Mouse (Mus musculus): ENCODE results near the gene Snap47. TPM values are rescaled to one million over a fixed set of nuclear protein-coding genes. Genes with fewer than 3 reads are reported as not detected.

The Snap47 gene
- total RNA-seq, 4 experiments from 2014 or later = 22.8 to 26.9 (median 26.3) TPM

- no peak for DNase-seq (ENCODE audit: low spot score in 2 of 2)
Measured at GRCm38 (mm10) chr11:59423010-59423588, 27.9 kb downstream of the Snap47 start.

DNA sequence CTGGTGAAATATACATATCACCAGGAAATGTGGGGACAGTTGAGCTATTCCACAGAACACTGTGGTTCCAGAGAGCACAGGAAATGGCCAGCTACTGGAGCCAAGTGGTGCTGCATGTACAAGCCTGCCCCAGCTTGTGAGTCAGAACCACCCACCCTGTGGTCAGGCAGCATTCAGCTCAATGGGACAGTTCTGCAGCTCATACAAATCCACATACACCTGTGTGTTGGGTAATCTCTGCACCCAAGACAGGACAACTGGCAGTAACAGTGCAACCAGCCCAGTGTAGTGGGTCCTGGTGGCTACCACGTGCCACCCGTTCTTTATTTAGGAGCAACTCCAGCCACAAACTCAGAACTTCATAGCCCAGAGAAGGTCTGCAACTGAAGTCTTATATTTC is 29.0 kb downstream of the Snap47 start:
- DNase-seq (ENCODE audit: low spot score in 2 of 2) = no peak

DNA sequence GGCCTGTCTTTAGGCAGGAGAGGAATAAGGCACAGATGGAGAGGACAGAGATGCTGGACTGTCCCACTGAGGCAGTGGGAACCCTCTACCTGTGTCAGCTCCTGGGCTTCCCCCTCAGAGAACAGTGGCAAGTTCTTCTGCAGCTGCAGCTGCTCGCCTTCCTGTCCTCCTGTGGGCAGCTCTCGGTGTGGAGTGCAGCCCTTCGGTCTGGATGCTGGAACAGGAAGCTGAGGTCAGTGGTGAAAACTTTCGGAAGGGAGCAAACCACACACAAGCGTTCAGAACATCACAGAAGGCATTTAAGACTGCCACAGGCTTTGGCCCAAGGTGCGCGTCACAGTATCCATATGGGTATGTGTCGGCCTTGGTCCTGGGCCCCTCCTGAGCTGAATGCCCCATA is 29.6 kb downstream of the Snap47 start:
- no peak for DNase-seq (ENCODE audit: low spot score in 2 of 2)

DNA sequence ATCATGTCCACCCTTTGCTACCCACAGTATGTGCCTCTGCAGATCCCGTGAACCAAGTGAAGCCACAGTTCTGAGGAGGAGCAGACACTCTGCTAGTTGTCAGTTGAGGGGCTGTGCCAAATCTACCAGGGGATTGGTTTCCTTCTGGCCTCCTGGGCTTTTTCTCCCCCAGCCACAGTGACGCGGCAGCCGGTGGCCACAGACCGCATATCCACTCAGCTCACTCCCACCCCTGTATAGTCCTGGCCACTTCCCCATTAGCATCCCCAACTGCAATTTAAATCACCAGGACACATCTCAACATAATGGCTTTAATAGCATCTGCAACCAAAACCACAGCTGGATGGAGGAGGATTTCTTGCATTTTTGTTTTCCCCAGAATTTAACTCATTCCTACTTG is 32.3 kb downstream of the Snap47 start:
- no peak for DNase-seq (ENCODE audit: low spot score in 2 of 2)

GRCm38 (mm10) chr11:59412999-59413863 is 37.8 kb downstream of the Snap47 start:
- DNase-seq (ENCODE audit: low spot score in 2 of 2) = no peak

- no peak for DNase-seq (ENCODE audit: low spot score in 2 of 2)
Measured at GRCm38 (mm10) chr11:59412058-59412457, 38.9 kb downstream of the Snap47 start.

DNA sequence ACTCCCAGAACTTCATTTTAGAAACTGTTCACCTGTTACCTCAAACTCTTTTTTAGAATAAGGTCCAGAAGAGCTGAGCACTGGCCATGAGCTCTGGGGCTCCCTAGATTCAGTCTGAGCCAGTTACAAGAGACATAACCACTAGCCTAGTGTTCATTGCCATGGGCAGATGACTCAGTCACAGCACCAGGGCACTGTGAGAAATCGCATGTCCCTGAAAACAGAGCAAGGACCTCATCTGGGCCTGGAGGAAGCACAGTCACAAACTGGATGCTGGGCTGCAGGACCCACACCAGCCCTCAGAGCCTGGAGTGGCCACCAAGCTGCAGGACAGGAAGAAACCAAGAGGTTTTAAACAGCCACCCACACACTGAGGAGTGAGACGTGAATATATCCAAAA is 40.1 kb downstream of the Snap47 start:
- no peak for DNase-seq (ENCODE audit: low spot score in 2 of 2)

- no peak for DNase-seq (ENCODE audit: low spot score in 2 of 2)
Measured at GRCm38 (mm10) chr11:59405761-59406160, 45.2 kb downstream of the Snap47 start.

- no peak for DNase-seq (ENCODE audit: low spot score in 2 of 2)
Measured at GRCm38 (mm10) chr11:59400876-59401275, 50.1 kb downstream of the Snap47 start.

DNA sequence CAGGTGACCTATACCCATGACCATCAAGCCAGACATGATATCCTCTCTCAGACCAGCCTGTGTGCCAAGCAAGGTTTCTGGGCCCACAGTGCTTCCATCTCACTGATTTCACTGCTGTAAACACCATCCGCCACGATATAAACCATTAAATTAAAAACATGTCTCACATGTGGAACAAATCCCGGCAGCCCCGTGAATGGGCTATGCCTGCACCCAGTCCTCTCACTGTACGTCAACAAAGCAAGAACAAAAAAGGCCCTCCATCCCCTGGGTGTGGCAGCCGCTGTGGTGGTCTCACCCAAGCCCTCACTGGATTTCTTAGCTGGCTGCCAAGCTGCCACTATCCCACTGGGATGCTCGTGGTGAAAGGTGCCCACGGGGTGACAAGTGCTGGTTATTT is 51.2 kb downstream of the Snap47 start:
- no peak for DNase-seq (ENCODE audit: low spot score in 2 of 2)

GRCm38 (mm10) chr11:59397536-59398371 is 53.2 kb downstream of the Snap47 start:
- DNase-seq (ENCODE audit: low spot score in 2 of 2) = no peak

- DNase-seq (ENCODE audit: low spot score in 2 of 2) = no peak
Measured at GRCm38 (mm10) chr11:59394451-59394850, 56.5 kb downstream of the Snap47 start.

GRCm38 (mm10) chr11:59393591-59393990 is 57.4 kb downstream of the Snap47 start:
- DNase-seq (ENCODE audit: low spot score in 2 of 2) = no peak

- no peak for DNase-seq (ENCODE audit: low spot score in 2 of 2)
Measured at GRCm38 (mm10) chr11:59392300-59392699, 58.7 kb downstream of the Snap47 start.

GRCm38 (mm10) chr11:59390470-59390869 is 60.5 kb downstream of the Snap47 start:
- DNase-seq (ENCODE audit: low spot score in 2 of 2) = no peak

DNA sequence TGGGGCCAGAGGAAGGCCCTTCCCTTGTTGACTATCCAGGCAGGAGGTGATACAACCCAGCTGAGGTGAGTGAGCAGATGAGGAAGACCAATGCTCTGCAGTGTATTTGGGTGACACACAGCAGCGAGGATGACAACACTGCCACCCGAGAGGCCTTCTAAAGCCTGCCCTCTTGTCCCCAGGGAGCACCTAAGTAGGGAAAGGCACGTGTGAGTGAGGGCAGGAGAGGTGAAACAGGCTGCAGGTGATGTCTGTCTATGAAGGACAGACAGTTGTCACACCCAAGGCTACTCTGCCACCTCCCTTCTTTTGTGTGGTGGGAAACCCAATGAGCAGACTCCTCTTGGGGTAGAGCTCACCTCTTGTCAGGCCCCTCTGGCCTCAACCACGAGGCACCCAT is 61.4 kb downstream of the Snap47 start:
- no peak for DNase-seq (ENCODE audit: low spot score in 2 of 2)

DNA sequence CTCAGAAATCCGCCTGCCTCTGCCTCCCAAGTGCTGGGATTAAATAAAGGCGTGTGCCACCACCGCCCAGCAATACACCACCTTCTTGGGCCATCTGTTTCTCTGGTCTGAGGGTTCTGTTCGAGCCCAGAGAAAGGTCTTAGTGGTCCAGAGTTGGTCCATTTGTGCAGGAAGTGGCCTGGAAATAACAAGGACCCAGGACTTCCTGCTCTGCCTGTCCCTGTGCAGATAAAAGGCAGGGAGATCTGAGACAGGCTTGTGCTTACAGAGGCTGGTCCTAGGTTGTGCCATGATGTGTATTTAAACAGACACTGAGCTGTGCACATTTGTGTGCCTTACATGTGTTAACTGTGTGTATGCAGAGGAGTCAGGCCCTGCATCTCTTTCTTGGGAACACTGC is 62.2 kb downstream of the Snap47 start:
- DNase-seq (ENCODE audit: low spot score in 2 of 2) = no peak

GRCm38 (mm10) chr11:59387471-59387870 is 63.5 kb downstream of the Snap47 start:
- DNase-seq (ENCODE audit: low spot score in 2 of 2) = no peak

DNA sequence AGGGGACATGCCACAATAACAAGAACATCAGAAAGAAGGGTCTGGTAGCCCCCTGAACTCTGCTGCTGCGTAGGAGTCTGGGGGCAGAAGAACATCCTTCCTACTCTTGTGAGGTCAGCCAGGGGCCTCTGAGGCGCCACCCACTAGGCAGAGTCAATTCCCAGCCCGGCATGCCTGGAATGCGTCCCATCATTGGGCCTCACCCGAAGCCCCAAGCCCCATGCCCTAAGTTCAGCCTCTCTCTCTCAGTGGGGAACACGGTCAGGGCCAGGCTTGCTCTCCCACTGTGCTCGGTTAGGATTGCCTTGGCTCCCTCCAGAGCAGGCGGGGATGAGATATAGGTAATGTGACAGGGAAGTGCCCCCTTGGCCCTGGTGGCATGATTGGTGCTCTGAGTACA is 65.9 kb downstream of the Snap47 start:
- no peak for DNase-seq (ENCODE audit: low spot score in 2 of 2)

- peak in 1 of 2 experiments; percentile 47 for DNase-seq (ENCODE audit: low spot score in 2 of 2)
Measured at GRCm38 (mm10) chr11:59384441-59384959, 66.5 kb downstream of the Snap47 start.

DNA sequence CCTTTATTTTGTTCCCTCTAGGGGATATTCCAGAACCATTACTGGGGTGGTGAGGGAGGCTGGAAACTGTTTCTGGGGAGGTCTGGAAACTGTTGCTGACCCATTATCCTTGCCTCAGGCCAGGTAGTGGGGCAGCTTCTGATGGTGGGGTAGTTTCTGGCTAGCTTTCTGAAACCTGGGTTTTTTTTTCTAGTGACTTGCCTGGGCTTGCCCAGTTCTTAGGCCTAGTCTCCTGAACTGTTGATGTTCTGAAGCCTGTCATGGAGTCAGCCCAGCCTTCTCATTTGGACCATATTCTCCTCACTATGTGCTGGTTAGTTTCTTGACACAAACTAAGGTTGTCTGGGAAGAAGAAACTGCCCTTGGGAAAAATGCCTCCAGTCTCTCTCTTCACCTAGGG is 71.4 kb downstream of the Snap47 start:
- DNase-seq (ENCODE audit: low spot score in 2 of 2) = no peak

DNA sequence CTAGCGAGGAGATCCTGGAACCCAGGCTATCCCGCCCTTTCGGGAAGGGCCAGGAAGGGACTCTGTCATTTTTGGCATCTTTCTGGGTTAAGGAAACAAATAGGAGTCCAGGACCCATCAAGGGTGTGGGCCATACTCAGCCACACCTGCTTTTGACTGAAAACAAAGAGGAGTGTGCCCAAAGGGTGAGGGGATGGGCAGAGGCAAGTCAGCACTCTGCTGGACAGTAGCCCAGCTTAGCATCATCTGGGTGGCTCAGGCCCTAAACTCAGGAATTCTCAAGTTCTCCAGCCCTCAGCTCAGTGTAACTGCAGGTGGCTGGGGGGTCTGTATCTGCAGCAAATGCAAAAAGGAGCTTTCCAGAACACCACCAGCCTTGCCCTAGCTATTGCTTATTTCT is 73.0 kb downstream of the Snap47 start:
- no peak for DNase-seq (ENCODE audit: low spot score in 2 of 2)

Data from gastrocnemius, adult 8-10 months (tissue).